Mouse (Mus musculus) cerebellum, postnatal 4 days (tissue): ENCODE data around the gene Fat1.

Source experiments
- DNase-seq, 2 experiments: peaks; one replicate each; pipeline ENCODE4 v3.0.0; 2022; ENCODE audit warnings: low spot score in 2 of 2, mixed read lengths in 1 of 2

Fat1 gene

DNA sequence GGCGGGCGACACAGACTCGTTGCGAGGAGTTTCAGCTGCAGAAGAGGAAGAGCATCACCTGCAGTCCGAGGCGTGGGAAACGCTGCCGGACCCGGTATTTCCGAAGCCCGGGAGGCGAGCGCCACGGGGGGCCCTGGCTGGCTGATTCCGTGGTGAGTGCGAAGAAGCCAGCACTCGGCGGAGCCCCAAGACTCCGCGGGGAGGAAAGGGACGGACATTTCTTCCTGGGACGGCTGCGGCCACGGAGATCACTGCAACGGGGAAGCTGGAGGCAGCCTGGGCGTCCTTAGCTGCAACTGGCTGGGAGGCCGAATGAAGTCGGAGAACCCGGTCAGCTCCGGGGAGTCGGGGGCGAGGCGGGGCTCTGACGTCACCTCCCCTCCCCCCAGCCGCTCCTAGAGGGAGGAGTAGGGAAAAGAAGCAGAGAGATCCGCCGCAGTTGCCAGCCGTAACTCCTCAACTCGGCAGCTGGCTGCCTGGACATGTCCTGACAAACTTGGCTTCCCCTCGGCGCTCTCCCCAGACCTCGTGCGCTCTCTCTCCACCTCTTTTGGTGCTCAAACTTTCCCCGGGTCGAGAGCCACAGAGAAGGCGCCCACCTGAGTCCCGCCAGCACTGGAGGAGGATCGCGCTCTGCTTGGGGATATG is at the start of gene Fat1:
TSS of gene Fat1 (plus strand) at position 598 of the 648 bp plus-strand sequence.
- DNase-seq, result peak; percentile 64 to 79

GRCm38 (mm10) chr8:44894626-44895025 is 40.6 kb upstream of the Fat1 start:
- DNase-seq, result no peak

GRCm38 (mm10) chr8:44899575-44899991 is 35.7 kb upstream of the Fat1 start:
- DNase-seq, result no peak

- no peak for DNase-seq
Measured at GRCm38 (mm10) chr8:44911126-44911903, 23.9 kb upstream of the Fat1 start.

GRCm38 (mm10) chr8:44919487-44920082 is 15.7 kb upstream of the Fat1 start:
- no peak for DNase-seq

DNA sequence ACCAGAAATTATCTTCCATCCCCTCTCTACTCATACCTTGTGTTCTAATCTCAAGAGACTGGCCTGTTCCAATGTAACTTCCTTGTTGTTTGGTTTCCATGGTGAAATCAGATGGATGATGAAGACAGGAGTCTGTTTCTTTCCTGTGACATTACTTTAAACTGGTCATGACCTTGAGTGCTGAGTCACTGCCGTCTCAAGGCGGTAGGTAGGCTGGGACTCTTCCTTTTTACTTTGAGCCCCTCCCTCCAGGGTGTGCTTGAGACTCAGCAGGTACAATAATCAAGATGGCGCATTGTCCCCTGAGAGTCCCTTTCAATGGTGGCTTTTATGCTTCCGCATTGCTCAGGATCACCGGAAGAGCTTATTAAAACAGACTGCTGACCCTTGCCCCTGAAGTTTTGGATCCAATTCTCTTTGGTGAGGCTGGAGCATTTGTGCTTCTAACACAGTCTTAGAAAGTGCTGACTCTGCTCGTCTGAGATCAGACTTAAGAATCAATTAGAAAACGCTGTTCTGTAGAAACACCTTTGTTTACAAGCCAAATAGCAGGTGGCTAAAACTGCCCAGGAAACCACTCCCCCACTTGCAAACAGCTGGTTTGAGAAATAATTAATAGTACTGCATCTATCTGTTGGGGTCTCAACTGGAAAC is 14.7 kb upstream of the Fat1 start:
- no peak for DNase-seq

GRCm38 (mm10) chr8:44924995-44925394 is 10.3 kb upstream of the Fat1 start:
- no peak for DNase-seq

DNA sequence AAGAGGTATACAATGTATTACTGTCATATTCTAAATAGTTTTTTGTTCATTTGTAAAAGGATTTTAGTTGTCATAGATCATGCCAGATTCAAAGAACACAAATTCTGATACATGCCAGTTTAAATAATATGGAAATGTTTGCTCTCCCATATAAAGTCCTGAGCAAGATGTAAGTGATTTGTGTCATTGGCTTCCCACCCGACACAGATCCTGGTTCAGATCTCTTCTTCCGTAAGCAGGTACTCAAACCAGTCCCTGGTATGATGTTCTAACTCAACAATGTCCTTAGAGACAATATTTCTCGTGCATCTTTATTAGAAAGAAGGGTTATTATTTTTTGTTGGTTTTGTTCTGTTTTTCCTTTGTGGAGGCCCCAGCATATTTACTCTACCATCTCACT is 5.2 kb upstream of the Fat1 start:
- DNase-seq, result no peak

- DNase-seq, result no peak
Measured at GRCm38 (mm10) chr8:44932546-44933342, 2.5 kb upstream of the Fat1 start.

DNA sequence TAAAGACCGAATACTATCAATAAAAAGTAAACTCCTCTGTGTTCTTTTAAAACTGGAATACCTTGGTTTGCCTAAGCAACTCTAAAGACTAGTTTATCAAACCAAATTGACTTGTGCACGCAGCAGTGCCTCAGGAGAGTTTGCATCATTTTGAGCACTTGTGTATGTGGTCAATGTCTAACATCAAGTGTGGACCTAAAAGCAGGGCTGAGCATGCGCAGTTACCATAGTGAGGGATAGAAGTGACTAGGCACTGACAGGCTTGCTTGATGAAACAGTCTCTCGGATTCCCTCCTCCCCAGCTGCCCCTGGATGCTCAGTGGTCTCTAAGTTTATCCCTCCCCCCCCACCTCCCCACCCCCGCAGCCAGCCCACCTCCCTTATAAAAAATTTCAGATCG is 1.8 kb upstream of the Fat1 start:
- no peak for DNase-seq

DNA sequence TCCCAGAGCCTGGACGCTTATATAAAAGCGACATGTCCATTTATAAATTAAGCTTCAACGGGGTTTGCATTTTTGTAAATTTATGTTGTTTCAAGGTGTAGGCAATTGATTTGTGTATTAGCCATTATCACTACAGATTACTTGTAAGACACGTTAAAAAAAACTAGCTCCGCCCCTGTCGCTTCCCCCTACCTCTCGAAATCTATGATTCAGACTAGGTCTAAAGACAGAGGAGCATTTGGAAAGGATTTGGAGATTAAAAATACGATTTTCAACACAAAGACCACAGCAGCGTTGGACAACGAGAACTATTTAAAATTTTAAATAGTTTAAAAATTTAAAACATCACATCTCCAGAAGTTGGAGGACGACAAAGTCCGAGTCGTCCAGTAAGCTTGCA is 831 bp upstream of the Fat1 start:
- DNase-seq, result no peak

DNA sequence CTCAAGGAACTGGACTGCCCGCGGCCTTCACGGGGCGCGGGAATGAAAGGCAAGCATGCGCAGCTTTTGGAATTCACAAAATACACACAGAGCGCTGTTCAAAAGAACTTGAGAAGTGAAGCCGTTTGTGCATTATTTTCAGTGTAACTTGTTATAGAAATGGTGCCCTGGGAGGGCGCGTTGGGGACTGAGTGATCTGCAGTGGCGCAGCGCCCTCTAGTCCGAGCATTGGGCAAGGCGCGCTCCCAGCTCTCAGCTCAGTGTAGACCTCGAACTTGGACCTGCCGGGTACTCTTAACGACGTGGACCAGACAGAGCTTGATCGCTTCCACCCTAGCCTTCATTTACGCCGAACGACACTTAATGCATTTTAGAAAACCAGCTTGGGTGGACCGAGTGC is 494 bp downstream of the Fat1 start:
- DNase-seq, result peak; percentile 79 to 85

DNA sequence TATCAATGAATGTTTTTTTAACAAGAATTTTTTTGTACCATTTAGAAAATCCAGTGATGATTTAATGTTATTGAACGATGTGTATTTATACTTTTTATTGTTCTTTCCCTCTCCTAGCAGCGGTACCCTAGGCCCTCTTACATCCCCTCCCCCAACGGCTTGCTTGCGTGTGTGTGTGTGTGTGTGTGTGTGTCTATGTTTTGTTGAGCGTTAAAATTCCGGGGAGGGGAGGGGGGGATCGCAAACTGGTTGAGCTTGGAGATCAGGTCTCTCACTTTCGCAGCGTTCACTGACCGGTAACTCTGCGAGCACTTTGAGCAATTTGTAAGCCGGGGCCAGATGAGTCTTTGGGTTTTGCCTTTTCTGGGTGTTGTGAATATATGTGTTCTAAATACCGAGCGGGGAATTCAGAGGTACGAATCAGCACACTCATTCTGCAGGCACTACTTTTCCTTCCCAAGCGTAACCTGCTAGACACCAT is 1.3 kb downstream of the Fat1 start:
- DNase-seq, result no peak

DNA sequence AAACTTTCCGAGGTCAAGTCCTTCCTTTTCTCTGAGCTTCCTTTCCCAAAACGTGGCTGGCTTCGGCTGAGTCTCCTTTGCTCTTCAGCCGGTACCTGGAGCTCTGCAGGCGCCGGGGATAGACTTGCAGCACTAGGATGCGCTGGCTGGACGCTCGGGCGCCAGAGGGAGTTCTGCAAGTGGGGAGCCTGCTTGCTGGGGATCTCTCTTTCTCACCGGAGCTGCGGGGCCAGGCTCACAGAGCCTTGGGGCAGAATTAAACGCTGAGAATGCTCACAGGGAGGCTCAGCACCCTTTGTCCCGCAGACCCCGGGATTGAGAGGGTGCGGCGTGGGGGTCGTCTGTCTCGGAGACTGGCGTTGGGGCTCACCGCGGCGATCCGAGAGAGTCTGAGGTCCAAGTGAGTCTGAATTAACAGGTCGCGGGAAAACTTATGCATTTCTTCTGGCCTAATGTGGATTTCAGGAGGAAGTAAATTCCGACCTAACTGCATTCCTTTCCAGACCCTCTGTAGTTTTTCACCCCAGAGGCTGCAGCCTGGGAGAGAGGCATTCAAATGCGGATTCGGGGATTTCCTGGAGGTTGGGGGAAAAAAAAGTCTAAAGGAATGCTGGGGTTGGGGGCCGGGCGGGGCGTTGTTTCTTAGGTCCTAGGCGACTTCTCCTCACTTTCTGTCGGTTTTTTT is 2.0 kb downstream of the Fat1 start:
- DNase-seq, result peak in 1 of 2 experiments; percentile 39

GRCm38 (mm10) chr8:44937905-44938642 is 2.8 kb downstream of the Fat1 start:
- DNase-seq, result peak; percentile 79 to 93

DNA sequence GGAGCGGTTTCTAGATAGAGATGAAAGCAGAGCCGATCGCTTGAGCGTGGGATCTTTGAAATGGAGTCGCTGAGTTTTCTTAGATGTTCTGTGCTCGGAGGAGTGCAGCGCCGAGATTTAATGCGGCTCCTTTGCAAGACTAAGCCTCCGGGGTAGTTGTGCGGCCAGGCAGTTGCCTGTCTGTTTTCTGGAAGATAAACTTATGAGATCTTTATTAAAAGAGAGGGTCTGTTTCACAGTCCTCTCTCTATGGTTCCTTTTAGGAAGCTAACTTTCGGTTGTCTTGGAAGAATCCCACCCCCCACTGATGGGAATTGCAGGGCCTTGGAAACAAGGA is 3.4 kb downstream of the Fat1 start:
- DNase-seq, result no peak

DNA sequence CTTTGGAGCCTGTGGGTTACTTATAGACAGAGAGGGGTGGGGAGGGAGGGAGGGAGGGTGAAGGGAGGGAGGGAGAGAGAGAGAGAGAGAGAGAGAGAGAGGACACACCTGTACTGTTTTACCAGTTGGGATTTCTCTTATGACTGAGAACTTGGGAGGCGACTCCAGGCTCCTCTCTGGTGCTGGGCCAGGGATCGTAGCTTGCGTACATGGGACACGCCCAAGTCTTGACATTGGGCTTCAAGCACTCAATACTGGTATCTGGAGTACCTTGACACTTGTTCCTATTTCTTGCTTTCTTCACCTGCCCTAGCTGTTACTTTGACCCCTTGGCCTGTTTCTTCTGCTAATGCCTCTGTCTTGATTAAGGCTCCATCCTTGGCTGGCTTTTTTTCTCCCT is 10.3 kb downstream of the Fat1 start:
- no peak for DNase-seq

GRCm38 (mm10) chr8:44948597-44948996 is 13.3 kb downstream of the Fat1 start:
- no peak for DNase-seq

- no peak for DNase-seq
Measured at GRCm38 (mm10) chr8:44960455-44960854, 25.2 kb downstream of the Fat1 start.

DNA sequence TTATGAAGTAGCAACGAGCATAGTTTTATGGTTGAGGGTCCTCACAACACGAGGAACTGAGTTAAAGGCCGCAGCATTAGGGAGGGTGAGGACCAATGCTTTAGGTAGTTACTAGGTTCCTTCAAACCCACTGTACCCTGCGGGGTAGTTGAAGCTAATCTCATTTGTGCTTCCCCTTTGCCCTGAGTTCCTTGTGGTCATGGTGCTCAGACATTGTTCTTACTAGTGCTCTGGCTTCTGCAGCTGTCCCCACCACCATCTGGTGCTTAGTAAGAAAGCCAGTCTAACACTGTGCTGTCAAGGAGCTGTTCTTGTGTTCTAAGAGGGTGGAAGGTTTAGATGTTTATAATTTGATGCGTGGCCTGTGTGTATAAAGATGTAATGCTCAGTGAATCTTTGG is 25.7 kb downstream of the Fat1 start:
- DNase-seq, result no peak
